Mouse (Mus musculus) lung, postnatal 10 days (tissue): ENCODE measurements at regions not wholly inside any gene's neighbourhood (a gene's known extent, or its start where the extent isn't known, plus 50 kb on each side); places are given as distances from the start of the nearest gene placed in this dataset.

Experiments
- DNase-seq: peaks from one replicate; pipeline ENCODE4 v3.0.0; 2021

DNA sequence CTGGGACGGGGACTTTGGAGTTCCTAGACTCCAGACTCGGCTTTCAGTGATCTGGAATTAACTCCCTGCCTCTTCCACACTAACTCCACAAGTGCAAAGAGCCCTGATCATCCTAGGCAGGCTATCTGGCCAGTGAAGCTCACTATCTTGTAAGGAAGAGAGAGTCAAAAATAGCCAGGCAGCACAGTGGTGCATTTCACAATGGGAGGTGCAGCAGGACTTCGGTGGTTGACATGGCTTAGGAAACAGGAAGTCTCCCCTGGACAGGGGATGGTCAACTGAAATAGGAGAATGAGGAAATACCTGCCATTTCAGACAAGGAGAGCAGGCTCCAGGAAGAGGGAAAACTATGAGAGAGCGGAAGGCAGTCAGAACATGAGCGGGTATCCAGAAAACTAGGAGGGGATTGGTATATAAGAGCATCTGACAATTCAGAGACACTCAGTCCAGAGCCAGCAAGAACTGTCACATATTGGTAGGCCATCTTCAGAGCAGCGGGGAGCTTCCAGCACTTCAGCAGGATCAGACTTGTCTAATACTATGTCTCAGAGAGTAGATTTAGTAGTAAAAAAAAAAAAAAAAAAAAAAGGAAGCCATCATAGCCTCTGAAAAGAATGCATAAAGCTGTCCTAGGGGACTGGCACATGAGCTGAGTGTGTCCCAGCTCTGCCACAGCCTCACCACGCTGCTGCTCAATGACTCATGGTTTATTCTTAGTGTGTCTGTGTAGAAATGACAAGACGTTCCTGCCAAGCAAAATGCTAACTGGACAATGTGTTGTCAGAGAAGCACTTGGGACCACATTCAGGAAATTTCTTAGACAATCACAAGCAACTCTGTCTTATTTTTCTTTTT lies 184.5 kb upstream of the Cpeb2 start:
- peak; percentile 20 for DNase-seq

DNA sequence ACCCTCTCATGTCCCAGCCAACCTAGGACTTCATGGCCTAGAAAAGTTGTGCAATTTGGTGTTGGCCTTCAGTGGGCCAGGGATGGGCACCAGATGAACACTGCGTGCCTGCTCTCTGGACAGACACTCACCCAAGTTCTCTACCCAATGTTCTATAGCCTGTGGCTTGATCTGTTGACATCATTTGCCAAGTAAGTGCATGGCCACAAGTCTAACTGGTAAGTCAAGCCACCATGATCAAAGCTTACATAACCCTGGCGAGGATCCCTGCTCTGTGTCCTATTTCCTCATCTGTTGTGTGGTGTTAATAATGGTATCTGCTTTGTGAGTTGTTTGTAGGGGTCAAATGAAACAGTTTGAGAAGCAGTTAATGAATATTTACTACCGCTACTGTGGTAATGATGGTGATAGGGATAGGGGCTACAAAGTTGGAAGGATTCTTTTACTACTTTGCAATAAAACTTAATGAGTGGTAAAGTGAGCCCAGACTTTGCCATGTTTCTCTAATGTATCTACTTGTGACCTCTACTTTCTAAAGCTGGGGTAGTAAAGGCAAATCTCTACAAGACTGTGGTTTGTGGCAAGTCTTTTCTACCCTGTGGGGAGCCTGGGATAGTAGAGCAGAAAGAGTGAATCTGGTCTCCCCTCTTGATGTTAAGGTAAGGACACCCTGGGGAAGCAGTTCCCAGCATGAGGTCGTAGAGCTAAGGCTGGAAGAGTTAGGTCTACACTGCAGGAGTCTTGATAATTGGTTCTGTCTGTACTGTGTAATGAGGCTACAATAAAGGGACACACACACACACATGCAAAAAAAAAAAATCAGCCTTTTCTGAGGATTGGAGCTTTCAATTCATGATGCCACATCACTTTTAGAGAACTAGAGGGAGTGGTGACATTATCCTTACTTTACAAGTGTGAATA lies 183.3 kb upstream of the Cpeb2 start:
- DNase-seq: no peak

DNA sequence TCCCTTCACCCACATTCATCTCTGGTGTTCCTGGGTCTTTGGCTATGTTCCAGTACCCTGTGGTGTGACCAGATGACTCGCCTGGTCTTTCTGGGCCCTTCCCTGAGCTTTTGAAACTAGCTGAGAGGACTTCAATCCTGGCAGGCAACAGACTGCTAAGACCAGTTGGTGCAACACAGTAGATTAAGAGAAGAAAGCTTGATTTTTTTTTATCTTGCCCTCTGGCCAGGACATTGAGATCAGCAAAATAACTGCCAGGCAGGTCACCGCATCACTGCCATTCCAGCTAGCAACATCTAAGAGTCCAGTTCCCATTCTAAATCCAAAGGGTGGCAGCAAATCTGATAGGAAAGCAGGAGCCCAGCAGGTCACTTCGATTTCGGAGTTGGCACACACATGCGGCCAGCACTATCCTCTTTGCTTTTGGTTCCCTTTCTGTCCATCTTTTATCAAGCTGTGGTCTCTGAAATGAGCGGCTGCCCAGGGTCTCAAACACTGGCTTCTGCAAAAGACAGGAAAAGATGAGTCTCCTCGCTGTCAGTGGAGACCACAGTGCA lies 181.9 kb upstream of the Cpeb2 start:
- DNase-seq: no peak

DNA sequence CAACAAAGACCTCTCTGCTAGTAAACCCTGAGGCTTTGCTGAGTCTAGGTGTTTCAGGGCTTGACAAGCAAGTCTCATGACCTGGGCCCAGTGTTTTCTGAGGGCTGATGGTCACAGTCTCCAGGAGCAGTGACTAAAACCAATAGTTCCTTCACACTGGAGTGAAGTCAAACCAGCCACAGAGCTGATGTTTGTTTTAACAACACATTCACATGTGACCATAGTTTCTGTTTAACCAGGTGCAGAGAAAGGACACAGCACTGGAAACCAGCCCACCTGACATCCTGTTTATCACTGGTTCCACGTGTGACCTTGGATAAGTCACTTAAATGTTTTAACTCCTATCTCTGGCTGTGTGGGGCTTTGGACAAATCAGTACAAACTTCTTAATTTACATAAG lies 180.3 kb upstream of the Cpeb2 start:
- DNase-seq: no peak

DNA sequence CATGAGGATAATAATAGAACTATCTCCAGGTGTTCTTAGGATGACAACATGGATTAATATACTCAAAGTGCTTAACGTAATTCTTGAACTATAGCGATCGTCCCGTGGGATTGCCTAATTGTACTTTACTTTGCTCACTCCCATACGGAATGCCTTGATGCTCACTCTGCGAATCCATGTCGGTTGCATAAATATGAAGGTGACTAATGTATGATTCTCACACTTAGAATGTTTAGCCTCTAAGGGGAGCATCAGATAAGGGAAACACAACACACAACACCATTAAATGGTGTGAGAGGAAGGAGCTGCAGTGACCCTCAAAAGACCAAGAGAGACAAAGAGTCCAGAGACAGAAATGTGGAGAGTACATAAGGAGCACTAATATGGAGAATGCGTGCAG lies 178.4 kb upstream of the Cpeb2 start:
- DNase-seq: no peak

DNA sequence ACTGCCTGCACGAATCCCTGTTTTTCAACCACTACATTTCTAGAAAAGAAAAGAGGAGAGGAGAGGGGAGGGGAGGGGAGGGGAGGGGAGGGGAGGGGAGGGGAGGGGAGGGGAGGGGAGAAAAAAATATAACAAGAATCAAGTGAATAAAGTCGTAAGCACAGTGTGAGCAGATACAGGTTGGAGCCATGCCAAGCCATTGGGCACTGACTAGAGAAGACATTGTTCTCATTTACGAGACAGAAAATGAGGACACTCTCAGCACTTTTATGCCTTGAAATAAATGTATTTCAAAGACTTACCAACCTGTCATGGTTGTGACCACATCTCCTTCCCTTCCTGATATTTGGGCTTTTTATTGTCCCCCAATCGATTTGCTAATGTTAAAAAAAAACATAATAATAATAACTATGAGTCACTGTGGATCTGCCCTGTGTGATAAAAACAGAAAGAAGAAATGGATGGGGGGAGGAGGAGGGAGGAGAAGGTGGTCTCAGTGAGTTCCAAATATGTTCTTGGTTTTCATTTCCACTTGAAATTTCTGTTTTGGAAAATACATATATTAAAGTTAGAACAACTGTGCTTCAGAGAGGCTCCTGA lies 177.8 kb upstream of the Cpeb2 start:
- no peak for DNase-seq

DNA sequence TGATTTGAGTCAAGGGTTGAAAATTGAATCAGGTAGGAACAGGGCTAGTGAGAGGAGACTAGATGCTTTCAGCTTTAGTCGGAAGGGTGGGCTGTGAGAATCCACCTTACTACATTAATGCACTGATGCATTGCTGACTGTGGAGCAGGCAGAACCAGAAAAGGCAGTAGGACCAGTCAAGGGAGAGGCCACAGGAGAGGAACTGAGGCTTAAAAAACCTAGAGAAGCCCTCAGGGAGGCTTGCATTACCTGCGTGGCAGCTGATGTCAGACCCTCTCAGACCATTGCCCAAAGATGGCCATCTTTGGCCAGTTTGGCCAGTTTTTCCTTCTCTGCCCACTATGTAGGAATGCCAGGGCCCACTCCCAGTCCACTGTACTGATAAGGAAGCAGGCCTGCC lies 176.5 kb upstream of the Cpeb2 start:
- DNase-seq: no peak

DNA sequence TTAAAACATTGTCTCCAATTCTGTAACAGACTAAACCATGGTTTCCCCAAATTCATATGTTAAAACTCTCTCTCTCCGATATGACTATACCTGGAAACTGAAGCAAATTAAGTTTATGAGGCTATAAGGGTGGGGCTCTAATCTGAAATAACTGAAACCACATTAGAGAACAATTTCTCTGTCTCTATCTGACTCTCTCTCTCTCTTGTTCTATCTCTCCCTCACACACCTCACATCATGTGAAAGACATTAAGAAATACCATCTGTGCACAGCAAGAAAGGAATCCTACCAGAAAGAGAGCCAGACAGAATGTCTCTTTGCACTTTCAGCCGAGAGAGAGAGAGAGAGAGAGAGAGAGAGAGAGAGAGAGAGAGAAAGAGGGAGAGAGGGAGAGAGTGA lies 171.7 kb upstream of the Cpeb2 start:
- no peak for DNase-seq

DNA sequence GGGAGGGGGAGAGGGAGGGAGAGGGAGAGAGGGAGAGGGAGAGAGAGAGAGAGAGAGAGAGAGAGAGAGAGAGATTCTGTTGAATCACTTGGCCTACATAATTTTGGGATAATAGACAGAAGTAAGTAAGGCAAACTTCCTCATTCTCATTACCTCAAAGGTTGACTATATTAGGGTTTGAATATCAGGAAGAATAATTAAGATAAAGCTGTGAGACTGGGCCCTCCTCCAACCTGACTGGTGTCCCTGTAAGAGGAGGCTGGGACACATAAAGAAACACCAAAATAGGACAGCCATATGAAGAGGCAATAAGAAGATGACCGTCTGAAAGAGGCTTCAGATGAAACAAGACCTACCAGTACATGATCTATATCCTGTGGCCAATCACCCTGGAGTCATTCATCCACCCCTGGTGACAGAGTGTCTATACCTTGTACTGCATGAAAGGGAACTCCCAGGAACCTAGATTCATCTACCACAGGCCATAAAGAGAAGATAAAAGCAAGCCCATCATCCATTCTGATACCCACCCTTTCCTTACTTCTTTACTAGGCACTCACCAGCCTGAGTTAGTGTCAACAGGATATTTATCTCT lies 171.1 kb upstream of the Cpeb2 start:
- DNase-seq: no peak

DNA sequence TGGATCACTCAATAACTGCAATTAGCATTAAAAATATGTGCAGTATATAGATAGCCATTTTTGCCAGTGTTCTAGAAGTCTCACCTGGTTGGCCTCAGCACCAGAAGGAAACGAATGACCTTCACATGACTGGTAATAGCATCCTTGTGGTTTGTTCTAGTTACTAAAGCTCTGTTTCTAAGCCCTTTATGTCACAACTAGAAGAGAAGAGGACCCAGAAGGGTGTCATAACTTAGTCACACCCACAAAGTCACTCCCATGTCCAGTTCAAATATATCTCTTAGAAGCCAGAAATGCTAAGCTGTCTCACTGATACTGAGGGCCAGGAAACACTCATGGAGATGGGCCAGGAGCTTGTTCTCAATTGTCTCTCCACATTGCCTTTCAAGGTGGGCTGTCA lies 170.5 kb upstream of the Cpeb2 start:
- no peak for DNase-seq

DNA sequence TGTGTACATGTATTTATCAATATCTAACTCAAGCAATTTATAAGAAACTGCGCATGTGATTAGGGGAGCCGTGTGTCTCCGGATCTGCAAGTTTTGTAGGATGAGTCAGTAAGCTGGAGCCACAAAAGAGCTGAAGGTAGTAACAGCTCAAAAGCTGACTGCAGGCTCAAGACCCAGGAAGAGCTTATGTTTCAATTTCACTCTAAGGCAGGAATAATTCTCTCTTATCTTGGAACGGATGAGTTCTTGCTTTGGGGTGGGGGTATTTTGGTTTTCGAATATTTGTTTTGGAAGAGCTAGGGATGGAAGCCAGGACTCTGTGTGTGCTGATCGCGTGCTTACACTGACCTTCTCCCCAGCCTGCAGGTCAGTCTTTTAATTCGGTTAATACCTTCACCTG lies 169.6 kb upstream of the Cpeb2 start:
- no peak for DNase-seq

DNA sequence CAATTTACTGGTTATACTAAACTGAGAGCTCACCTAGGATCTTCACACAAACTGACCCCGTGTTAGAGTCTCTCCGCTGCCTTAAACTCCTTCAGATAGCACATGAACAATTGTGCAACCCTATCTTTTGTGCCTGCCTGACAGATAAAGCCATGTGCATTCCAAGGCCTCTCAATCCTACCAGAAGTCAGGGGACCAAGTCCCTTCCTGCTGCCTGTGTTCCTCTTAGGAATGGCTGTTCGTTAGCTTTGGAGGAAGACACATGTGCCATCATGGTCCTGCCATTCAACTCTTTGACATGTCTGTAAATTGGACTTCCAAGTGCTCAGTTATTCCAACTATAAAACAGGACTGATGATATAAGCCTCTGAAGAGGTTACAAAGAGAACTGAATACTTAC lies 161.4 kb upstream of the Cpeb2 start:
- DNase-seq: no peak

DNA sequence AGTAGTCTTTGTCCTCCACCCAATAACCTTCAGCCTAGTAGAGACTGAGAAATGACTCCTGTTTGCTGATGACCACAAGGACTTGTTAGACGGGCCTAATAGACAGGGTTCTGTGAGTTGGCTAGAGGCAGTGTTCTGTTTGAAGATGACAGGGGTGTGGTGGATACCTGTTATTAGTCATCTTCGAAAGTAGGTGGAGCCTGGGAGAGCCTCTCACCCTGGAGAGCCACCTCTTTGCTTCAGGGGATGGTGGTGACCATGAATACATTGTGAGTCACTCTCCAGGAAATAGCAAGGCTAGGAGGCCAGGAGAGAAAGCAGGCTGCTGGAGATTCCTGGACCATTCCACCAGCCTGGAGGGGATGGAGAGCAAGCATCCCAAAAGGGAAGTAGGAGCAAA lies 160.6 kb upstream of the Cpeb2 start:
- DNase-seq: no peak

DNA sequence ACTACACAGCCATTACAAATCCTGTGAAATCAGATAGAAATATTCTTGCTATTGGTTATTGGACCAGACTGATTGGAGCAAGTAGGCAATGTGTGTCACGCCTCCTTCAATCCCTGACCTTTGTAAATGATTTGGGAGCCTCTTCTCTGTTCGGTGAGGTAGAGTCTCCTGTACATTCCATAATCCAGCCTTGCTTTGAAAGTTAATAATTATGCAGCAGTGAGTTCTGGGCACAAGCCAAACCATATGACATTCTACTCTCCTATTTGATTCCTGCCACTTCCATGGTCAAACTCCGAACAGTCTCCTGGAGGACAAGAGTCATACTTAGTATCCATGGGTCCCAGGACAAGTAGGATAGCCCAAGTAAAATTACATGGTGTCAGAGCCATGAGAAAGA lies 158.4 kb upstream of the Cpeb2 start:
- no peak for DNase-seq

DNA sequence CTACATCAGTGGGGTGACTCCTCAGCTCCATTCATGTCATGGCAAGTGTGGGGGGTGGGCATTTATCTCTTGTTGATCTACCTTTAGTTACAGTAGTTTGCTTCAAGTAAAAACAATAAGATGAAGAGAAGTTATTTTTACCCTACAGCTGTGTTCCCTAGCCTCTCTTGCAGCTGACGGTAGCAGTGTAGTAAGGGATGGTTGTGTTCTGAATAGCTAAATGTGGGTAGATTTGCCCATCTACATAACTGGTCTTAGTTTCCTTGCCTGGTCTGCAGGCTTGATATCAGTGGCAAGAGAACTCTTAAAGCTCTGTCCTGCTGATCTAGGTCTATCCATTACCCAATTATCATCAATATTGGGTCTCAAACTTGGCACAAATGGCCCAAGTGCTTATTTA lies 152.7 kb upstream of the Cpeb2 start:
- DNase-seq: no peak

DNA sequence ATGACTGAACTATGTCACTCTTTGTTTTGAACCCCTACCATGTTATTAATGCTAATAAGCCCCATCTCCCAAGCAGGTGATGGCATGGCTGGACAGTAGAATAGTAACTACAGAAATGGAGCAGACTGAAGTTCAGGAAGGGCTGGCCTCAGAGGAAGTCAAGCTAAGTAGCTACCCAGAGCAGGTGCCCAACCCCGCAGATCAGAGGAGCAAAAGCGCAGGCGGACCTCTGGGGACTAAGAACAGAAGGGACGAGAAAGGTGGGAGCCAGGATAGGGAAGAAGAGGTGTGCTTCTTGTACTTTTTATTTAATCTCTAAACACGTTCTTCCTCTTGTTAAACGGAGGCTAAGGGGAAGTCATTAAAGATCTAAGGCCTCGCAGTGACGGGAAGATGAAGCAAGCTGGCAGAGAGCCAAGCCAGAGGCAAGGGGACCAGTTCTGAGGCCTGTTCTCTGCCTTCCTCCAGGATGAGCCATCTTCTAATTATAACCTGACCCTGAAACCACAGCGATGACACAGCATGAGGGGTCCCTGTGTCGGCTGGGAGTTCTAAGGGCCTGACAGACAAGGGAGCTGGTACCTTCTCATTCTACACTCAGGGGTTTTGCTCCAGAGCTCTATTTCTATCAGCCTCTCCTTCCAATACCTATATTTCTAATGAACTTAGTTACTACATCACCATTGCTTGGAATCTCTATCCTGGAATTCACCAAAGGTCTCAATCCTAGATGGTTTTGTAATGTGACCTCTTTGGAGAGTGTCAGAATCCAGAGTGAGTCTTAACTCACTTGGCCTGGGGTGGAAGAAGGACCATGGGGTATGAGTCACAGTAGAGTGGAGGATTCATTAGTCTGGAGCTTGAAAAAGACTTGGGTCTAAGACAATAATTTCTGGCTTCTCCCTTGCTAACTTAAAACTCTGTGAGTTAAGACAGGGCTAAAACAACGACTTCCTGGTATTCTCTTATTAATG lies 151.1 kb upstream of the Cpeb2 start:
- DNase-seq: peak; percentile 9

DNA sequence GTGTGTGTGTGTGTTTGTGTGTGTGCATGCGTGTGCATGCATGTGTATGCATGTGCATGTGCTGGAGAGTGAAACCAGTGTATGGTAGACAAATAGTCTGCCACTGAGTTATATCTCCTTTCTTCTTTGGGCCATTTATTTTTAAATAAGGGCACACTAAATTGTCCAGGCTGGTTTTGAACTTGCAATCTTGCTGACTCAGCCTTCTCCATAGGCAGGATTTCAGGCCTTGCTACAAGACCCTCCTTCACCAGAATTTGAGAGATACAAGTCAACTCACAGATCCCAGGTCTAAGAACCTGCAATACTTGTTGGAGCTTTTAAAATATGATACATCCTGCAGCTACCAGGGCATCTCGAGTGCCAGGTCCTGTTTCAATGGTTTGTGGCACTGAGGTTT lies 145.9 kb upstream of the Cpeb2 start:
- no peak for DNase-seq

DNA sequence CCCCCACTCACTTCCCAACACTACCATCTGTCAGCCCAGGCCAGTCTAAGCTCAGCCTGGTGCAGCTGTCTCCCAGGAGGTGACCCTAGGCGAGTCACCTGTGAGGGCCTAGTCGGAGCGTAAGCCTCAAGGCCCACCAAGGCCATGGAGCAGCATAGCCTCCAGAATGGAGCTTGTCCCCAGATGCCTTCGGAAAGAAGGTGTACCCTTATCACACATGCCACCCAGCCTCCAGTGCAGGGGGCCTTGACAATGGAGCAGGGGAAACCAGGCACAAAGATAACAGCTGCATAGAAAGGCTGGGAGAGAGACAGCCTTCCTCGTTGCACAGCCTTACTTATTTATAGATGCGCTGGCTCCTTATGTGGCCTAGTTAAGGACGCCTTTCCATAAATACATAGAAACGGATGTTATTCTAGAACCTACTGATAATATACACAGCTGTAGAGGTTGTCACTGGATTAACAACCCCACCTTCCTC lies 145.0 kb upstream of the Cpeb2 start:
- no peak for DNase-seq

DNA sequence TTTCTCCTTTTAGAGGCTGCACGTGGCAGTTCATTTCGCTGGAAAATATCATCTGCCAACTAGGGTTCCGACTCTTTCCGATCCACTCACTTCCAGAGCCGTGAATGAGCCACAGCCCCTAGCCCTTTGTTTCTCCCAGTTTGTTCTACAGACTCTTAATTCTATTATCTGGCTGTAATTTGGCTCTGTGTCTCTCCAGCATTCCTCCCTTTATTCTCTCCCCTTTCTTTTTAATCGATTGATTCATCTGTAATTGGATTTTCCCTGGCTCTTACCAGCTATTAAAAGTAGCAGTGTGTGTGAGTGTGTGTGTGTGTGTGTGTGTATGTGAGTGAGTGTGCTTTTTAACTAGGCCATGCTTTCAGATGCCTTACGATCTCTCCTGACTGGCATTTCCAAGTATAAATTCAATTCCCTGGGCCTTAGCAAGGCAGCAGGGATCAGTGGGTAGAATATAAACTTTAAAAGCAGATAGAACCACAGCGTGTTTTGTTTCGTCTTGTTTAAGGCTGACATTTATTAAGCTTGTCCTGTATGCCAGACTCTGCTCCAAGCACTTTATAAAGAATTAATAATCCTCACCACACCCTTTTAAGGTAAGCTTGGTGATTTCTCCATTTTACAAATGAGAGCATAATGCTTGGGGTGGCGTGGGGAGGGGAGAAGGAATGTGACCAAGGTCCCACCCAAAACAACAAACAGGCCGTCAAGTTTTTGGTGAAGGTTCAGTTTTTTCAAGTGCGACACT lies 144.1 kb upstream of the Cpeb2 start:
- DNase-seq: no peak

DNA sequence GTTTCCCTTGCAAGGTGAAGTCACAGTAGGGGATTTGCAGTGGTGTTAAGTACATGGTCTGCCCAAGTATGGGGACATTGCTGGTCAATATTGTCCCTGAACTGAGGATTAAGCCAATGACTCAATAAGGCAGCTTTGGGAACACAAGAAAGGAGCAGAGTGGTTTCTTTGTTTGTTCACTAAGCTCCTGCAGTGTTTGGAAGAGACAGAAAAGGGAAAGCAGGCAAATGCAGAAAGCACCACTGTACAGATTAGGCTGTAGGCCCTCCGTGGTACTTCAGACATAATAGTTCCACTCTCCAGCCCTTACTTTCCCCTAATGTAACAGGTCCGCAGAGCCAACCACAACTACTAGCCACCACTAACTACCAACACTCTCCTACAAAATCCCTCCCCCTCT lies 143.5 kb upstream of the Cpeb2 start:
- DNase-seq: no peak

DNA sequence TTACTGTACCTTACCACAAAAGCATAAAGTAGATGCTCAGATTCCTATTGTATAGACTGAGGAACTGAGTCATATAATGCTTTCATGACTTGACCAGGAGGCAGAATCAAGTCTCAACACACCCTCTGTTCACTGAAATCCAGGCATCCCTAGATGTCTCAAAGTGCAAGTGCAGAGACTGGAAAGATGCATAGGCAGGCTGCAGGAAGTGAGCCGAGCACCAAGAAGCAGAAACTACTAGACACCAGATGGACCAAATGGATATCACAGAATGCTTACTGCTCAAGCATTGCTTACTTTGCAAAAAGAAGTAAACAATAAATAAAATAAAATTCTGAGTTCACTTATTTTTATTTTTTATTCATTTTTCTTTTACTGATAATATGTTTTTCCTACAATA lies 143.0 kb upstream of the Cpeb2 start:
- no peak for DNase-seq
